Mouse (Mus musculus) adrenal gland, postnatal 10 days (tissue): ENCODE data around the gene Nxnl2. TPM values are rescaled to one million over a fixed set of nuclear protein-coding genes. Genes with fewer than 3 reads are reported as not detected.
A peak's percentile ranks its signal among the peaks of the same experiment; 100 is the strongest.
"Not testable (repeated sequence)": the region's sequence is repeated elsewhere in the genome, so short reads cannot be mapped to it uniquely, and the experiment has no call there.

Experiments
- DNase-seq: peaks from one replicate; pipeline ENCODE4 v3.0.0; 2021; ENCODE audit warnings: mixed read lengths
- total RNA-seq, 2 experiments: library from RNA; stranded (reverse); gene quantifications; 2 replicates each; pipeline ENCODE4 v1.2.3; 2021

Nxnl2 gene
- total RNA-seq, 2 experiments from 2014 or later = 0.81 to 0.91 TPM

- DNase-seq = no peak
Observed at GRCm38 (mm10) chr13:51179362-51179761, 8.5 kb downstream of the Nxnl2 start.

- DNase-seq = no peak
Observed at GRCm38 (mm10) chr13:51182236-51182635, 11.4 kb downstream of the Nxnl2 start.

GRCm38 (mm10) chr13:51184896-51185295, 14.1 kb downstream of the Nxnl2 start:
- DNase-seq = no peak

GRCm38 (mm10) chr13:51190336-51190735, 19.5 kb downstream of the Nxnl2 start:
- DNase-seq = no peak

GRCm38 (mm10) chr13:51191416-51192140, 20.8 kb downstream of the Nxnl2 start:
- peak; percentile 55 for DNase-seq

GRCm38 (mm10) chr13:51193893-51194292, 23.1 kb downstream of the Nxnl2 start:
- DNase-seq = no peak

- DNase-seq = no peak
Observed at GRCm38 (mm10) chr13:51197699-51198098, 26.9 kb downstream of the Nxnl2 start.

GRCm38 (mm10) chr13:51198186-51198585, 27.4 kb downstream of the Nxnl2 start:
- peak; percentile 28 for DNase-seq

GRCm38 (mm10) chr13:51201985-51202843, 31.4 kb downstream of the Nxnl2 start:
- DNase-seq = not testable (repeated sequence)

- peak; percentile 55 for DNase-seq
Observed at GRCm38 (mm10) chr13:51202844-51203173, 32.0 kb downstream of the Nxnl2 start.

GRCm38 (mm10) chr13:51203467-51203866, 32.6 kb downstream of the Nxnl2 start:
- no peak for DNase-seq

- not testable (repeated sequence) for DNase-seq
Observed at GRCm38 (mm10) chr13:51204081-51204480, 33.3 kb downstream of the Nxnl2 start.

GRCm38 (mm10) chr13:51207965-51208364, 37.1 kb downstream of the Nxnl2 start:
- DNase-seq = no peak

GRCm38 (mm10) chr13:51208378-51209100, 37.7 kb downstream of the Nxnl2 start:
- peak; percentile 15 for DNase-seq

GRCm38 (mm10) chr13:51210639-51211038, 39.8 kb downstream of the Nxnl2 start:
- no peak for DNase-seq

- no peak for DNase-seq
Observed at GRCm38 (mm10) chr13:51214746-51215145, 43.9 kb downstream of the Nxnl2 start.

GRCm38 (mm10) chr13:51220897-51221296, 50.1 kb downstream of the Nxnl2 start:
- DNase-seq = no peak

- peak; percentile 40 for DNase-seq
Observed at GRCm38 (mm10) chr13:51221425-51222160, 50.8 kb downstream of the Nxnl2 start.
